Mouse (Mus musculus) embryonic fibroblast, embryonic 13.5 days (primary cell): Measurements from ENCODE around the gene Llgl1.

Experiments used
- CTCF ChIP-seq: IDR thresholded peaks from 2 replicates; pipeline ENCODE4 v1.5.1; 2011; ENCODE audit warnings: mild to moderate bottlenecking, control low read depth, low read length, moderate library complexity, borderline replicate concordance; ENCODE audit not compliant: insufficient read depth
- POLR2A ChIP-seq: IDR thresholded peaks from 2 replicates; pipeline ENCODE4 v1.6.1; 2011; ENCODE audit warnings: low read depth, mild to moderate bottlenecking, control low read depth, low read length, moderate library complexity

GRCm38 (mm10) chr11:60761681-60762080 lies 62.2 kb downstream of the Llgl1 start:
- TF ChIP-seq CTCF = no peak
- TF ChIP-seq POLR2A = no peak
